Mouse (Mus musculus): Measurements from ENCODE around the gene Camk2b. TPM values are rescaled to one million over a fixed set of nuclear protein-coding genes. Genes with fewer than 3 reads are reported as not detected.
A peak's percentile ranks its signal among the peaks of the same experiment; 100 is the strongest.

Gene Camk2b
- total and polyA plus RNA-seq, 3 experiments, result 0.16 TPM; not detected in 2

DNA sequence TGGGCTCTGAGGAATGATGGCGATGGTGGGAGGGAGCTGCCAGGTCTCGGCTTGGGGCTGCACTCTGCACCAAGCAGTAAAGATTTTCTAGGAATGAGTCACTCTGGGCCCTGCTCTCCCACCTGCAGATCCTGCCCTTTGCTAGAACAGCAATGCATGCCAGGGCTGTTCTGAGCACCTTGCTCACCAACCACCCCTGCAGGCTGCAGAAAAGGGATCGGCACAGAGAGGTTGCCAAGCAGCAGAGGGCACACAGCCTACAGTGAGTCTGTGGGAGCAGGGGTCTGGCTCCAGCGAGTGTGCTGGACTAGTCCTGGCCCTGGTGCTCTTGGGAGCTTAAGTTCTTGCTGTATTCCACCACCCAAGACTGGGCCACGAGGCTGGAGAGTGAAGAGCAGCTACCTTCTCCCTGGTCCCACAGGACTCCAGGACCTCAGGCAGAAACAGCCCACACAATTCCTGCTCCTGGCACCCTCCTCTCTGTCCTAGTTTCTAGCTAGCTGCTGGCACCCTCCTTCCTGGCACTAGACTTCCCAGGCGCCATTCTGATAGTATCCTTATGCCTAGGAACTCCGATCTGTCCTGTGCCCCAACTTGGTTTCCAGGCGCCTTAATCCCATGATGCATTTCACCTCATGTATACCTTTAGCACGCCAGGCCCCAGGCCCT lies 64.0 kb downstream of the Camk2b start:
- no peak for DNase-seq (ENCODE audit: low spot score)
- ATAC-seq (ENCODE audit: extremely low read depth, insufficient number of reproducible peaks, low FRiP score, poor library complexity, severe bottlenecking), result no peak
- TF ChIP-seq TAL1 (conservative IDR thresholded peaks at IDR 0.05; ENCODE audit: low read depth, low read length), result no peak
- no peak for TF ChIP-seq GATA2 (IDR thresholded peaks at IDR 0.05; ENCODE audit: borderline replicate concordance, low read depth, low read length)
- no peak for TF ChIP-seq CTCF (IDR thresholded peaks at IDR 0.05; ENCODE audit: low read depth, low read length)
- no peak for TF ChIP-seq GATA1 (IDR thresholded peaks at IDR 0.05; ENCODE audit: borderline replicate concordance, low read length)
- TF ChIP-seq POLR2AphosphoS5 (IDR thresholded peaks at IDR 0.05; ENCODE audit: insufficient replicate concordance, low read depth, low read length), result no peak
- Histone ChIP-seq H3K4me3 (ENCODE audit: low read depth, low read length) (no peak overlapping the region), H3K27me3 (ENCODE audit: insufficient read depth, low read length) (peaks cover 16% of the 10 kb centered on the region; the same call in 1 of the 2 replicates), H3K36me3 (replicated peaks) (no peaks in the 10 kb centered on the region), H3K9me3 (replicated peaks) (no peaks in the 10 kb centered on the region; the same call in 1 of the 2 replicates), H3K4me1 (ENCODE audit: insufficient read depth, low read depth, low read length) (no peaks in the 10 kb centered on the region; the same call in 1 of the 2 replicates)

DNA sequence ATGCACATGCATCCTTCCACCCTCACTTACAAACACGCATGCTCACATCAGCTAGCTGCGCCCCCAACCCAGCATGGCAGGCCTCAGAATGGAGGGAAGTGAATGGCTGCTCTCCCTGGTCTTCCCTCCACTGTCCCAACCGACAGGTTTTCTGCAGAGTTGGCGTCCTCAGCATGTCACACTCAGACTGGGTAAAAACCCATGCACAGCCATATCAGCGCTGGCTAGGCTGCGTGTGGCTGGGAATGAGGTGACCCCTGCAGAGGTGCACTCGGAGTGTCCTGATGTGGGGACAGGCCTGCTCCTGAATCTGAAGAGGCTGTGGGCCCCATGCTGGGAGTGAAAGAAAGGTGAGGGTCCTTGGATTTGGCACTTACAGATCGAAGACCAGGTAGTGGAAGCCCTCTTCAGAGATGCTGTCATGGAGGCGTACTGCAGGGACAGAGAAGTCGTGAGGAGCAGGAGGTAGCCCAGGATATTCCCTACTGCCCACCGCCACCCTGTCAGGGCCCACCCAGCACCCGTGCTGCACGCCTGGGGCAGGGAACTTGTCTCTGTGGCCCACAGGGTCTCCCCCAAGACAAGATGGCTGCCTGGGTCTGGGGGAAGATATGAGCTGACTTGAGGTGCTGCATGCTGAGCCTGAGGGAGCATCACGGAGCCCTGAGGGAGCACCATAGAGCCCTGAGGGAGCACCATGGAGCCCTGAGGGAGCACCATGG lies 65.0 kb downstream of the Camk2b start:
- no peaks in the 10 kb centered on the region; the same call in 1 of the 2 replicates for H3K9me3 ChIP-seq (replicated peaks)
- H3K27me3 ChIP-seq (ENCODE audit: insufficient read depth, low read length), result peaks cover 16% of the 10 kb centered on the region; the same call in 1 of the 2 replicates
- ATAC-seq (ENCODE audit: extremely low read depth, insufficient number of reproducible peaks, low FRiP score, poor library complexity, severe bottlenecking) (no peak), DNase-seq (ENCODE audit: low spot score) (no peak)
- TF ChIP-seq CTCF (IDR thresholded peaks at IDR 0.05; ENCODE audit: low read depth, low read length) (no peak), POLR2AphosphoS5 (IDR thresholded peaks at IDR 0.05; ENCODE audit: insufficient replicate concordance, low read depth, low read length) (no peak), GATA1 (IDR thresholded peaks at IDR 0.05; ENCODE audit: borderline replicate concordance, low read length) (no peak), TAL1 (conservative IDR thresholded peaks at IDR 0.05; ENCODE audit: low read depth, low read length) (no peak)
- peaks cover under 1% of the 10 kb centered on the region; the same call in 1 of the 2 replicates for H3K4me1 ChIP-seq (ENCODE audit: insufficient read depth, low read depth, low read length)
- no peak overlapping the region for H3K4me3 ChIP-seq (ENCODE audit: low read depth, low read length)
- no peaks in the 10 kb centered on the region for H3K36me3 ChIP-seq (replicated peaks)

- TF ChIP-seq CTCF (IDR thresholded peaks at IDR 0.05; ENCODE audit: low read depth, low read length) (no peak), TAL1 (conservative IDR thresholded peaks at IDR 0.05; ENCODE audit: low read depth, low read length) (no peak), GATA2 (IDR thresholded peaks at IDR 0.05; ENCODE audit: borderline replicate concordance, low read depth, low read length) (no peak), POLR2AphosphoS5 (IDR thresholded peaks at IDR 0.05; ENCODE audit: insufficient replicate concordance, low read depth, low read length) (no peak), GATA1 (IDR thresholded peaks at IDR 0.05; ENCODE audit: borderline replicate concordance, low read length) (no peak)
- Histone ChIP-seq H3K9me3 (replicated peaks) (no peaks in the 10 kb centered on the region; the same call in 1 of the 2 replicates), H3K27me3 (ENCODE audit: insufficient read depth, low read length) (peaks cover 24% of the 10 kb centered on the region), H3K4me1 (ENCODE audit: insufficient read depth, low read depth, low read length) (peaks cover 2% of the 10 kb centered on the region; the same call in 1 of the 2 replicates), H3K36me3 (replicated peaks) (no peaks in the 10 kb centered on the region), H3K4me3 (ENCODE audit: low read depth, low read length) (no peak overlapping the region)
- DNase-seq (ENCODE audit: low spot score) (no peak), ATAC-seq (ENCODE audit: extremely low read depth, insufficient number of reproducible peaks, low FRiP score, poor library complexity, severe bottlenecking) (no peak)
These were observed 66.1 kb downstream of the Camk2b start for GRCm38 (mm10) chr11:5999832-6000771.

DNA sequence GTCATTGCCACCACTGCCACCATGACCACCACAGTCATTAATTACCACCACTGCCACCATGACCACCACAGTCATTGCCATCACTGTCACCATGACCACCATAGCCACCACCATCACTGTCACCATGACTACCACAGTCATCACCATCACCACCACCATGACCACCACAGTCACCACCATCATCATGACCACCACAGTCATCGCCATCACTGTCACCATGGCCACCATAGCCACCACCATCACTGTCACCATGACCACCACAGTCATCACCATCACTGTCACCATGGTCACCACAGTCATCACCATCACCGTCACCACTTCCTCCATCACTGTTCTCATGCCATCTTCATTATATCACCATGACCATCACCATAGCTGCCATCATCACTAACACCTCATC lies 67.7 kb downstream of the Camk2b start:
- Histone ChIP-seq H3K36me3 (replicated peaks) (no peaks in the 10 kb centered on the region), H3K4me3 (ENCODE audit: low read depth, low read length) (peak overlapping the region; percentile 46; the same call in 1 of the 2 replicates), H3K27me3 (ENCODE audit: insufficient read depth, low read length) (peaks cover 28% of the 10 kb centered on the region), H3K4me1 (ENCODE audit: insufficient read depth, low read depth, low read length) (peaks cover 2% of the 10 kb centered on the region; the same call in 1 of the 2 replicates), H3K9me3 (replicated peaks) (no peaks in the 10 kb centered on the region; the same call in 1 of the 2 replicates)
- TF ChIP-seq POLR2AphosphoS5 (IDR thresholded peaks at IDR 0.05; ENCODE audit: insufficient replicate concordance, low read depth, low read length) (peak; percentile 77; the same call in 1 of the 2 replicates), CTCF (IDR thresholded peaks at IDR 0.05; ENCODE audit: low read depth, low read length) (no peak)
- DNase-seq (ENCODE audit: low spot score) (no peak), ATAC-seq (ENCODE audit: extremely low read depth, insufficient number of reproducible peaks, low FRiP score, poor library complexity, severe bottlenecking) (no peak)

DNA sequence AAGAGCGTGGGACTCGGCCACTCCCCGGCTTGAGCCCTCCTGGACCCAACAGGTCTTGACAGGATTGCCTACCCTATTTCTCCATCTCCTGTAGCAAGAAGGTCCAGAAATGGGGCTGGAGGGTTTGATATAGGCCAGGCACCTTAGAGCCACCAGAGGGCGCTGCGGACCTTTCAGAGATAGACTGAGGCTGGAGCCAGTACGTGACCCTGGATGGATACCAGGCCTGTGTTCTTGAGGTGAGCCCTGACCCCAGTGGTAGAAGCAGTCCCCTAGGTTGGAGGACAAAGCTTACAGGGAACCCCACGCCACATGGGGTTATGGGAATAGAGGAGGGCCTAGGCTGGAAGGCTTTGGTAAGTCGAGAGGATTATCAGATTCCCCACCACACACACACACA lies 70.2 kb downstream of the Camk2b start:
- no peaks in the 10 kb centered on the region for H3K36me3 ChIP-seq (replicated peaks)
- no peak overlapping the region for H3K4me3 ChIP-seq (ENCODE audit: low read depth, low read length)
- H3K27me3 ChIP-seq (ENCODE audit: insufficient read depth, low read length), result peaks cover 25% of the 10 kb centered on the region
- DNase-seq (ENCODE audit: low spot score) (peak; percentile 58), ATAC-seq (ENCODE audit: extremely low read depth, insufficient number of reproducible peaks, low FRiP score, poor library complexity, severe bottlenecking) (no peak)
- H3K9me3 ChIP-seq (replicated peaks), result no peaks in the 10 kb centered on the region; the same call in 1 of the 2 replicates
- TF ChIP-seq CTCF (IDR thresholded peaks at IDR 0.05; ENCODE audit: low read depth, low read length) (peak; percentile 73), TAL1 (conservative IDR thresholded peaks at IDR 0.05; ENCODE audit: low read depth, low read length) (no peak)
- peaks cover 2% of the 10 kb centered on the region; the same call in 1 of the 2 replicates for H3K4me1 ChIP-seq (ENCODE audit: insufficient read depth, low read depth, low read length)

- H3K4me3 ChIP-seq (ENCODE audit: low read depth, low read length), result no peak overlapping the region
- TF ChIP-seq GATA2 (IDR thresholded peaks at IDR 0.05; ENCODE audit: borderline replicate concordance, low read depth, low read length) (no peak), TAL1 (conservative IDR thresholded peaks at IDR 0.05; ENCODE audit: low read depth, low read length) (no peak), CTCF (IDR thresholded peaks at IDR 0.05; ENCODE audit: low read depth, low read length) (no peak), GATA1 (IDR thresholded peaks at IDR 0.05; ENCODE audit: borderline replicate concordance, low read length) (no peak), POLR2AphosphoS5 (IDR thresholded peaks at IDR 0.05; ENCODE audit: insufficient replicate concordance, low read depth, low read length) (no peak)
- peaks cover 2% of the 10 kb centered on the region; the same call in 1 of the 2 replicates for H3K4me1 ChIP-seq (ENCODE audit: insufficient read depth, low read depth, low read length)
- DNase-seq (ENCODE audit: low spot score) (no peak), ATAC-seq (ENCODE audit: extremely low read depth, insufficient number of reproducible peaks, low FRiP score, poor library complexity, severe bottlenecking) (no peak)
- no peaks in the 10 kb centered on the region; the same call in 1 of the 2 replicates for H3K9me3 ChIP-seq (replicated peaks)
- H3K27me3 ChIP-seq (ENCODE audit: insufficient read depth, low read length), result peaks cover 22% of the 10 kb centered on the region
- no peaks in the 10 kb centered on the region for H3K36me3 ChIP-seq (replicated peaks)
These were observed 71.3 kb downstream of the Camk2b start for GRCm38 (mm10) chr11:5994880-5995279.
